Mouse (Mus musculus): ENCODE data around the gene 2010111I01Rik.

Gene 2010111I01Rik

DNA sequence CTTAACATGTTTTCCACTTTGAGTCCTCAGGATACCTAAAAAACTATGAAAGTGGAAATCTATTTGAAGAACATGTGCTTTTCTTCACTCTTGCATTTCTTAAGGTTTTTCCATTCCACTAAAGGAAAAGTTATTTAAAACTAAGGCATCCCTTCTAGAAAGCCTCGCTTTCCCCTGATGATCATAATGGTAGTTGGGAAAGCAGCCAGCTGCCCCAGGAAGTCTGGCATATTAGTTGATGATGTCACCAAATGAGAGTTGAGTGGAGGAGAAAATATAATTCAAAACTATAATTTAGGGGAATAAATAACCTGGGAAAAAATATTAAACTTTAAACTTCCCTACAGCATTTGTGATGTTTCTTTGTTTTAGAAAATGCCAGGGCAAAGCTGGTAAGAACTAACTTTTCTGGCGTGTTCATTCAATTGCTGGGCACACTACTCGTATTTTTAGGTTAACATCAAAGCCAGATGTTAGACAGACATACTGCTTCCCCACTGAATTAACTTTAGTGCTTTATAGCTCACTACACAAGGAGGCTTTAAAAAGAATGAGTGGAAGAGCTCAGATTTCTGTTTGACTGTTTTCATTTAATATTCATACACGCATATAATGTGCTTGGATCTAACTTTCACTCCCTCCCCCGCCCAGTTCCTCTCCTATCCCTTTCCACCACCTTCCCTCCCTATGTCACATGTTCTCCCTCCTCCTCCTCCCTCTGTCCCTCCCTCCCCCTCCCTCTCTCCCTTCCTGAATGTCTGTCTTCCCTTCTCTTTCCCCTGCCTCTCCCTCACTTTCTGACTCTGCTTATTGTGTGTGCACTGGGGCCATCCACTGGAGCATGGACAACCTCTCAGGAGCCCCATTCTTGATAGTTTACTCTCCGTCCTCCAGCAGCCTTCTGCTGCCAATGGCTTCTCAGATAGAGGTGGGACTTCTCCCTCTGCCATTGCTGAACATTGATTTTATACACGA lies 58.8 kb downstream of the 2010111I01Rik start:
- no peak for DNase-seq (ENCODE audit: low spot score in 2 of 2)

DNA sequence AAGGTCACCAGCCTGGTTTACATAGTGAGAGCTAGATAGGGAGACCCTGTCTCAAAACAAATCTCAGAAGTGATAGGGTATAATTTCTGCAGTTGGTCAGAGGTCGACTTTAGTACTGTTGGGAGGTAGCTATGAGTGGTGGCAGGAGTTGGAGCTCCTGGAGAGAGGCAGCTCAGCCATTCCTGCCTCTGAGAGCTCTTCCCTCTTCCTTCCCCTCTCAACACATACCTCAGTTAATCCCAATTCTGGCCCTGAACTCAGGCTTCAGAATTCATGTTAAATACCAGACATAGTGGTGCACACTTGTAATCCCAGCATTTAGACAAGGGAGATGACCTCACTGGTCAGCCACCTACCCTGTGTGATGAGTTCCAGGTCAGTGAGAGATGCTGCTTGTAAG lies 65.3 kb downstream of the 2010111I01Rik start:
- no peak for DNase-seq (ENCODE audit: low spot score in 2 of 2)

DNA sequence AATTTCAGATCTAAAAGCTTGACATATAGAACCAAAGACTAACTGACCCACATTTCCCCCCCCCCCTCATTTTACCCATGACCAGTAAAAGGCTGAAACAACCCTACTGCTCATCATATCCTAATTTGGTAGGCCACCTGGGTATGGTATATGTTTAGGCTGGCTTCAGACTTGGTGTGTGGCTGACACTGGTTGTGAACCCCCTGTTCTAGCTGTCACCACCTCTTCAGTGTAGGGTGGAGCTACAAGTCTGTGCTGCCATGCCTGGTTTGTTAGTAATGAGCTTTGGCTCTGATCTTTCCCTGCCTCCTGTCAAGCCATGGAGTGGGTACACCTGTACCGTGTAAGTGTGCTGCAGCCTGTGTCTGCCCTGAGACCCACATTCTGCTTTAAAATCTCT lies 66.6 kb downstream of the 2010111I01Rik start:
- DNase-seq (ENCODE audit: low spot score in 2 of 2), result no peak

DNA sequence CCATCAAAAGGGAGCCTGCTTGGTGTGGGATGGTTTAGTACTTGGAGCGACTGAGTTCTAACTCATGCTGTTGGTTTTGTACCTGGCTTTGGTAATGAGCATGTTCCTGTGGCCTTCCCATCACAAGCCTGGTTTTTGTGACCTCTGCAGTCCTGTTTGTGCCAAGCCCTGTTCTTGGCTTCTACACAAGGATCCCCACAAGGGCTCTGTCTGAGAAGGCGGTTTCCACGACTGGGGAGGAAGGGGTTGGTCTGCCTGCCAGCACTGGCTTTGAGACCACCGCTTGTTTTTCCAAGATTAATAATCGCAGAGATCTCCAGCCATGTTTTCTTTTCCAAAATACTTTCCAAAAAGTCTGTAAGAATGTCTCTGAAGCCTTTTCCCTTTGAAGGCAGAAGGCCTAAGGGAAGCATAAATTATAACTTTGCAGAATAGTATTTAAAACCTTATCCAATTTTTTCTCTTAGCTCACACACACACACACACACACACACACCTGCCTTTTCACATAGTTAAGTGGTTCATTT lies 67.7 kb downstream of the 2010111I01Rik start:
- no peak for DNase-seq (ENCODE audit: low spot score in 2 of 2)

DNA sequence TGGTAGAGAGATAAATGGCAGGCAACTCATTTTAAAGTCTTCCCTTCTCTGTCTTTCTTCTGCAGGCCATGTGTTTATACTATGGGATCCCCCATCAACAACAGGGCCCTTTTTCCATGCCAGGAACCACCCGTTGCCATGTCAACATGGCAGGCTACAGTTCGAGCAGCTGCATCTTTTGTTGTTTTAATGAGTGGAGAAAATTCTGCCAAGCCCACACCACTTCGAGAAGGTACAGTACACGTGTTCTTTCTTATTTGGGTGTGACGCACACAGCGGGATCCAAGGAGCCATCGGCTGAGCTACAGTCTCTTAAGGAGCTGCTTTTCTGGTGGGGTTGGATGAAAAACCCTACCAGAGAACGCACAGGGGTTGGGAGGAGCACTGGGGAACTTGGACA lies 68.3 kb downstream of the 2010111I01Rik start:
- DNase-seq (ENCODE audit: low spot score in 2 of 2), result no peak

DNA sequence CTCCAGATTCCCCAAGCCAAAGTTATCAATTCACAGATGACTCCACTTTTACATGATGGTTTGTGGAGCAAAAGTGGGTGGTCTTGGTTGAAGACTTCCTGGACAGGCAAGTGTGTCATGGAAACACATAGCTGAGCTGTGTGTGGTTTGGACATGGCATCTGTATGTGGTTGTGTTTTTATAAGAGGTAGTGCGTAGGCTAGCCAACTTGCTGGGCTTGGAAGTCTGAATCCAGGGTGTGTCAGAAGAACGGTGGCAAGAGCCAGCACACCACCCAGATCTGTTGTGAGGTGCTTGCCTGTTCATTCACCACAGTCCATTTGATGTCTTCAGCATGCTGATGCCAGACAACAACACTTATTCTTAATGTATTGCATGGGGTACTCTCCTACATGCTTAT lies 68.7 kb downstream of the 2010111I01Rik start:
- DNase-seq (ENCODE audit: low spot score in 2 of 2), result no peak

DNA sequence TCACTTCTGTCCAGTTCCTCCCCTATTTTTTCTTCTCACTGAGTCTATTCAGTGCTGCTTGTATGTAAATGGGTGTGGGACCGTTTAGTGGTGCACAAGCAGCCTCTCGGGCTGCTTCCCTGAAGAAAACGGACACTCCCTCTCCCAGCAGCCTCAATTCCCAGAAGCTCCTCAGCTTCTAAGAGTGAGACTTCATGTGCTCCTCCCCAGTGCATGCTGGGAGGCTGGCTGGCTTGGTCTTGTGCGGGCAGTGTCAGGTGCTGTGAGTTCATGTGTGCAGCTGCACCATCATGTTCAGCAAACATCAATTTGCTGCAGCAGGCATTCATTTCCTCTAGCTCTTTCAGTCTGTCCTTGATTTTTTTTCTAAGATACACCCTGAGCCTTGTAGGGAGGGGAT lies 70.0 kb downstream of the 2010111I01Rik start:
- no peak for DNase-seq (ENCODE audit: low spot score in 2 of 2)

DNA sequence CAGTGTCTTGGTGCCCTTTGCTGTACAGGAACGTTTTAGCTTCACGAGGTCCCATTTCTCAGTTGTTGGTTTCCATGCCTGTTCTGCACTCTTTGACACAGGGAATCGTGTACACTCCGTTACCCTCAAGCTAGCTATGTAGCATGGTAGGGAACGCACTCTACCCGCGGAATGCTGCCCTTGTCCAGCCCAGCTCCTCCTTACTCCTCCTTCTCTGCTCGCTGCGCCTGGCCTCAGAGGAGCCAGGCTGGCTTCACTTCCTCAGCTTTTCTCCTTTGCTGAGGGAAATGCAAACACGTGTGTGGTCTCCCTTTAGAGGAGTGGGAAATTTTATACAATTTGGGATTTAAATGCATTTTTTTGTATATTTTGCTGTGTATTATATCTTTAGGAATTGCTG lies 73.2 kb downstream of the 2010111I01Rik start:
- DNase-seq (ENCODE audit: low spot score in 2 of 2), result no peak

DNA sequence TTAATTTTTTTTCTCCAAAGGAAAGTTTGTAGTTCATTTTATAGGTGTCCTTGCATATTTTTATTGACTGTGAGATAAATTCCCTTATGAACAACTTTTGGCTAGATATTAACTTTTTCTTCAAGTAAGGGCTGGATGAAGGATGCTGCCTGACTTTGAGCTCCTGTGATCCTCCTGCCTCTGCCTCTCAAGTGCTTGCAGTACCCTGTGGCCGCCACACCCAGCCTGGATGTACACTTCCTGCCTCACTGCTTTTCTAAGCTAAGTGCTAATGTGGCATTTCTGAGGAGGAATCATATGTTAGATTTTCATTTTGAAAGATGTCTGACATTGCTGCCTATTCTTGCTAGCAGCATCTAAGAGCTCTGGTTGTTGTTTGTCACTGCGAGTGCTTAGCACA lies 73.7 kb downstream of the 2010111I01Rik start:
- DNase-seq (ENCODE audit: low spot score in 2 of 2), result no peak

DNA sequence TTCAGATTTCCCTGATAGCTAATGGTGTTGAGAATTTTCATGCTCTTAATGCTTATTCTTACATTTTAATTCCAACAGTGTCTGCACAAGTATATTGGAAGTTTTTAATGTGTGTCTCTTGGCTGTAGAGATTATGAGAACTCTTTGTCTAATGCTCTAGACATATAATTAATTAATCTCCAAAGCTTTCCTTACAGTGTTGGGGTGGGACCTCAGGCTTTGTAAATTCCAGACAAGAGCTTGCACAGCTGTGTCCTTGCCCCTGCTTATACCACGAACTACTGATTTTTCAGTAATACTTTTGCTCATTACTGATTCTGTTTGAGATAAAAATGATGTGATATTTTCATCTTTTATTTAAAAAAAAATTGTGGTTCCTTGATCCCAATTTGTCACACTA lies 74.2 kb downstream of the 2010111I01Rik start:
- DNase-seq (ENCODE audit: low spot score in 2 of 2), result no peak

DNA sequence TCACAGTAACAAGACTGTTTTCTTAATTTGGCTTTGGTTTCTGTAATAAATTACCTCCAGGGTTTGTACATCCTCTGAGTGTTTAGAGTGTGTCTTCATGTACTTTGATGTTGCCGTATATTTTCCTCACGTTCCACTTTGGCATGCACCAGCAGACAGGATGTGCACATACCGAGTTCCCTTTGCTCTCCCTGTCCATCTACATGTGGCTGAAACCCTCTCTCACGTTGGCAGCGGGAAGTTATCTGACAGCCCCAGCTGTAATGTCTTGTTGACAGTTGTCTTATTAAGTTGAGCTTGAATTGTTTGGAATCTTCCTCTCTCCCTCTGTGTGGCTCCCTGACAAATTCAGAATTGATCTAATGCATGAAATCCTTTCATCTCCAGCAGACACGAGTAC lies 74.6 kb downstream of the 2010111I01Rik start:
- DNase-seq (ENCODE audit: low spot score in 2 of 2), result no peak

DNA sequence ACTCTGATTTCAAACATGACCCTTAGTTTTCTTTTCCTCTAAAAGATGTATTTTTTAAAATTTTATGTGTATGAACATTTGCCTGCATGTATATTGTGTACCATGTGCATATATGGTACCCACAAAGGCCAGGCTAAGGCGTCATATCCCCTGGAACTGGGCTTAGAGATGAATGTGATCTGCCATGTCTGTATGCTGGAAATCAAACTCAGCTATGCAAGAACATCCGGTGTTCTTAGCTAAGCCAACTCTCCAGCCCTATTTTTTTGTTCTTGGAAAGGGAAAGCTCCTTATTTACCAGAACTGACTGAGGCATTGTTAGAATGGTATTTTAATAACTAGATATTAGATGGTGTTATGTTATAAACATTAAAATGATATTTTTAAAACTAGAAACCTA lies 75.2 kb downstream of the 2010111I01Rik start:
- DNase-seq (ENCODE audit: low spot score in 2 of 2), result no peak

DNA sequence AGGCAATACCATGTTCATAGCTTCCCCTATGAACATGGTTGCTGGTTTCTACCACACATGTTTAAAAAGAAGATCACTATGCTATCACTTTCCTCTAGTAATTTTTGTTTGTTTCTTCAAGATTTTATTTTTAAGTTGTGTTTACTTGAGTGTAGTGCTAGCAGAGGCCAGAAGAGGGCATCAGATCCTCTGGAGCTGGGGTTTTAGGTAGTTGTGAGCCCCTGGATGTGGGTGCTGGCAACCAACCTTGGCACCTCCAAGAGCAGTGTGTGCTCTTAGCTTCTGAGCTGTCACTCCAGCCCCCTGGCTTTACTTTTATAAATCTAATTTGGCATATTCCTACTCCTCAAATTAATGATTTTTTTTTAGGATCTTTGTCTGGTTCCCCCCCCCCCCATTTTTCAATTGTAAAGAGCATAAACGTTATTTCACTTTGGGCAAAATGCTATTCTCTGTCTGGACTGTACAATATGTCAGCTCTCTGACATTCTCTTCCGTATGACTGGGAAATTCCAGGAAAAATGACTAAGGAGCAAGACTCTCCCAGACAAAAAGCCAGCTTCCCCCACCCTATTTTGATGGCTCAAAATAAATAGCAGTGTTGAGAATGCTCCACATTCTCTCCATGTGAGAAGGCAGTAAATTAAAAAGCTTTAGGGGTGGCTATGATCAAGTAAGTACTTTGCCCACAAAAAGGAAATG lies 81.0 kb downstream of the 2010111I01Rik start:
- DNase-seq (ENCODE audit: low spot score in 2 of 2), result no peak

DNA sequence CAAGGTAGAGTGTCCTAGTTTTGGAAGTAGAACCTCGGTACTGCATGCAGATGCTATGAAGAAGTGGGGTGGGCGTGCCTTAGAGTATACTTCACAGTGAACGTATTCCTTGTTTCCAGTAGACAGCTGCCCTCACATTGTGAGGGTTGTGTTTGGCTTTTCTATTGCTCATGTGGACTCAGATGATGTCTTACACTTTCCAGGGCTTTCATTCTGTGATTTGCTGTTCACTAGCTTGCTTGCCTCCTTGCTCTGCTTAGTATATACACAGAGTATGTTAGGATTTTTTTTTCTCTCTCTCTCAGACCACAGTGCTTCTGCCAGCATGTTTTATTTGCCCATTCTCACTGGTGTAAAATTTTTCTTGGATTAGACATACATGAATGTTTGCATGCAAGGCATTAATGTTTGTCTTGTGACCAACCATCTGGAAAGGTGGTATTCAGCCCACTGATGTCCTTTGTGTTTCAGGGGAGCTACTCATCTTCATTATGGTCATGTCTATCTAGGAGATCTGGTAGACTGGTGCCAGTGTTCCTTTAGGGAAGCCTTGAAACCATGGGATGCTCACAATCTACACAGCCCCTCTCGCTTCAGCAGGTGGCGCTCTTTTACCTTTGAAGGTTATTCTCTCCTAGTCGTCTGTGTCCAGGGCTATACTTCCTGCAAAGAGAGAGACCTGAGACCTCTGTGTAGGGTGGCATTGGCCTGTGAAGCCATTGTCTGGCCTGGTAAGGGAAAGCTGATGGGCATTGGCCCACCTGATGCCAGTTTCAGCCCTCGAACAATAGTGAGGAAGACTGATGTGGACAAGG lies 81.7 kb downstream of the 2010111I01Rik start:
- DNase-seq (ENCODE audit: low spot score in 2 of 2), result peak; percentile 51 to 69

DNA sequence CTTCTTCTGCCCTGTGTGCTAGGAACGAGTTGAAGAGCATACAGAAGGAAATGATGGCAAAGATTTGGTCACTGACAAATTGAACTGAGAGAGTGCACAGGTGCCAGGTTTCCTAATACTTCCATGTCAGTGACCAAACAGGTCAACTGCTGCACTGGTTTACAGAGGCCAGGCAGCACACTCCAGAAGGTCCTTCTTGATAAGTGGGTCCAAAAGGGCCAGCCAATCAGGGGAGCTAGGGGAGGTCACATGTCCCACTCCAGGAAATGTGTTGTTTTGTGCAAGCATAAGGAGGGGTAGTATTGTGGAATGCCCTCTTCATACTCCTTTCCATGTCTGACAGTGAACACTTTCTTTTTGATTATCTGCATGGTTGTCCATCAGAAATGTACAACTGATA lies 99.0 kb downstream of the 2010111I01Rik start:
- DNase-seq (ENCODE audit: low spot score in 2 of 2), result no peak

DNA sequence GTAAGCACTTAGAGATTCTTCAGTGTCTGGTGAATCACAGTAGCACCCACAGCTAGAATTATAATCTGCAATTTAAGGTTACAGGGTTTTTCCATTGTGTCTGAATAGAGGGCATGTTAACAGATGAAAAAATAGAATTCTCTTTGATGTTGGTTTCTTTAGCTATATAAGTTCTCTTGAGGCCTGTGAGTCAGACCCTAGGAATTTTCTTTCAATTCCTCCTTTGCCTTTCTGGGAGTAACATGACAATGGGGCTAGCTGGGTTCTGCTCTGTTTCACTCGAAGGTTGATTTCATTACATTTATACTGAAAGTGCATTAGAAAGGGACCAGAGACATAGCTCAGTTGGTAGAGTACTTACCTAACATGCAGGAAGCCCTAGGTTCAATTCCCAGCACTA lies 101.9 kb downstream of the 2010111I01Rik start:
- no peak for DNase-seq (ENCODE audit: low spot score in 2 of 2)

DNA sequence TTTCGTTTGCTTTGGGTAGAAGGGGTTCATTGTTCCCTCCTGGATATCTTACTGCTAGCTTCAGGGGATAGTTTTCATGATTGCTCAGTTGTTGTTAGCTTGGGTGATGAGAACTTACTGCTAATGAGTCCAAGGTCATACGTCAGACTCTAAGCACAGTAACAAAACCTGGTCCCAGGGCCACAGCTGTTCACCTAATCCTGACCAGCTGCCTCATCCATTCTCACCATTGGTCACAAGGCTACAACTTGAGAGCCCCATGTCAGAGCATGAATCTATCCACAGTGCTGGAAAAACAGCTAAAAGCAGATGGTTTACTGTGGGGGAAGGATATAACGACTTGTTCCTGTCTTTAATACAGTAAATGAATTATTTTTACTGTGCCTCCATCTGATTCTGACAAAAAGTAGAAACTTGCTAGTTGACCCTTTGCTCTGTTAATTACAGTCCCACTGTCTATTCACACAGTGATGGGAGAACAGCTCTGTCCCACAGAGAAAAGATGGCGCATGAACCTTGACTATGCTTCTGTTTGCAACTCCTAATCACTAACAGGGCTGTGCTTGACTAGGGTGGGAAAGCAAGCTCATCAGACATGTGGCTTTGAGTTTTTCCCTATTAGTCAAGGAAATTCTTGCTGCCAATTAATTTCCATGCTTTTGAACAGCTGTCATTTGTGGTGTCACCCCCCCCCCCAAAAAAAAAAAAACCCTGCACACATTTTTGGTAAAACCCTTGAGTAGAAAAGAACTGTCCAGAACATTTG lies 103.9 kb downstream of the 2010111I01Rik start:
- DNase-seq (ENCODE audit: low spot score in 2 of 2), result no peak

DNA sequence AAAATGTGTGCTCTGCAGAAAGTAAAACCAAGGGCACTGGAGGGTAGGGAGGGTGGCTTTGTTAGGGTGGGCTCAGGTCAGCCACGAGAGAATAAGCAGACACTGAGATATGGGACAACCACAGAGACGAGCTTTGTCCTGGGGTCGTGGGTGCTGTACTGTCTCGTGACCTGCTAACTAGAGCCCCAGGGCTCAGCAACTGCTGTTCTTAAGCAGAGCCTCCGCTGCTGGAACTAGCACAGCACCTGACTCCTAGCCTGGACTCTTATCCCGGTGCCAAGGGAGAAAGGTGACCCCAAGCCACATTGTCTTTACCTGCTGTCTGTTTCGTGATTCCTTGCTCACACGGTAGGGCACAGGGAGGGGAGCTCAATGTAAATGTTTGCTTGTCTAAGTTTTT lies 107.2 kb downstream of the 2010111I01Rik start:
- no peak for DNase-seq (ENCODE audit: low spot score in 2 of 2)

DNA sequence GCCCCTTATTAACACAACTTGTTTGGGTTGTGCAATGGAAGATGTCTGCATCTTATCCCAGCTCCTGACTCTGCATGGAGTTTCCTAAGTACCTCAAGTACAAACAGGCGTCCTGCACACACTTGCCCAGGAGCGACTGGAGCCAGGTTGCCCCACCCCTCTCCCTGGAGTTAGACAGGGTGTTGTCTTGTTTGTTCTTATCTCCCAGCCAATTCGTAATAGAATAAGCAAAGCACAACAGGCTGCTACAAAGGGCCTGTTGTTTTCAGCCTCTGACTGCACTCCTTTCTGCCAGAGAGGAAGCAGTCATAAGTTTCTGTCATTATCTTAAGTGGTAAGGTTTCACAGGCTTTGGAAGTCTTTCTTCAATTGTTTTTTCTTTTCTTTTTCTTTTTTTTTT lies 107.7 kb downstream of the 2010111I01Rik start:
- peak in 1 of 2 experiments; percentile 76 for DNase-seq (ENCODE audit: low spot score in 2 of 2)

DNA sequence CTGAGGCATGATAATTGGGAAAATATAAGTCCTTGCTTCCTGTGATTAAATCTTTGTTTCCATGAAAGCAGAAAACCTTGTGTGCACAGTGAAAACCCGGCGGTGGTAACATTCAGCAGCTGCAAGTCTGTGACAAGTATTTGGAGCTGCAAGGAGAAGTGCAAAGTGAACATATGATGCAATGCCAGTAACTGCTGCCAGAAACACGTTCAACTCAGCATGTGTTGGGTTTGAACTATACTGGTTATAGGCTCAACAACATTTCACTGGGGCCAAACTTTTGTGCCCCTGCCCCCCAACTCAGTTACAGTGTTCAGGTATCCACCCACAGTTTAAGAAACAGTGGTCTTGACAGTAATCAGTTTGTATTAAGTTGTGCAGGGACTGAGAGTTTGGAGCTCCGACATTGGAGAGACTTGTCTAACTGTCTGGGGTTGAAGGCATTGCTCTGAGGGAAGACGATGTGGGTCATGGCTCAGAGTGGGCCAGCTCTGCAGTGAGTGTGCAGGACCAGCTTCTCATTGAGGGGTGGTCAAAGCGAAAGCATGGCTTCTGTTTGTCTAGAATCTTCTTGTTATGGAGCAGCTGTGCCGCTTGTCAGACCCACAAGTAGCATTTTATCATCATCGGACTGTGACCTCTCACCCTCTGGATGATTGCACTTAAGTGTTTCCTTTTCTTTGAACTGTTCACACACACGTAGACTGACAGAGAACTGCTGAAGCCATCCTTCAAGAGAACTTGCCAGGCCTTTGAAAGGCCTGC lies 109.4 kb downstream of the 2010111I01Rik start:
- DNase-seq (ENCODE audit: low spot score in 2 of 2), result no peak

DNA sequence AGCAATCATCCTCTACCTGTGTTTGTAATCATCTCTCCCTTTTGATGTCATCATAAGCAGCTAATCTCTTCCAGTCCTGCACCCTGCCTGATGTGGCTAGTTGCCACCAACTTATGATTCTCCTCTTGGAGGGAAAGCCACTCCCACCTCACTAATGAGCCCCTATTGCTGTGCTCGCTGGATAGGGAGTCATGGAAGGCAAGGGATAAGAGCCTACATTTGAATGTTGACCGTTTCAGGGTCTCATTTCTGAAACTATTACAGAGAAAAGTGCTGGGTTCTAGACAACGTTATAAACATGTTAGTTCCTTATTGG lies 109.9 kb downstream of the 2010111I01Rik start:
- DNase-seq (ENCODE audit: low spot score in 2 of 2), result no peak

Measured in urinary bladder, adult 18-20 months (tissue).